In genomic region chr7:118751625-118752024, GRCm38 (mm10) we compare ENCODE assay signal across 13 mouse cellular contexts.
"Had no signal": no experiment of that assay in that cellular context is flagged by ENCODE, and none has a peak within 500 bp of the region (broad histone marks: within the 10 kb centered on the region; RNA-seq: fewer than 3 reads in every experiment).

No protein-coding gene starts in this region.

- H3K27me3 ChIP-seq: intestine, embryonic 15.5 days; limb, embryonic 13.5 days; neural tube, embryonic 13.5 days had no signal

- DNase-seq: kidney, adult 18-20 months; kidney, postnatal 10 days; left cerebral cortex, postnatal 4 days; lung, adult 18-20 months; right cerebral cortex, postnatal 4 days; spleen, adult 18-20 months; thymus, adult 18-20 months; thymus, postnatal 14 days had no signal

- H3K9ac ChIP-seq: intestine, embryonic 15.5 days; limb, embryonic 13.5 days; neural tube, embryonic 13.5 days had no signal

- H3K27ac ChIP-seq: intestine, embryonic 15.5 days; limb, embryonic 13.5 days; neural tube, embryonic 13.5 days had no signal

- H3K4me1 ChIP-seq: intestine, embryonic 15.5 days; limb, embryonic 13.5 days; neural tube, embryonic 13.5 days had no signal

- ATAC-seq: intestine, embryonic 15.5 days; midbrain, embryonic 16.5 days had no signal

- H3K4me3 ChIP-seq: intestine, embryonic 15.5 days; limb, embryonic 13.5 days; neural tube, embryonic 13.5 days had no signal

- H3K4me2 ChIP-seq: intestine, embryonic 15.5 days; limb, embryonic 13.5 days; midbrain, embryonic 11.5 days; neural tube, embryonic 13.5 days had no signal

- H3K9me3 ChIP-seq: intestine, embryonic 15.5 days; limb, embryonic 13.5 days; neural tube, embryonic 13.5 days had no signal
